Mouse (Mus musculus) heart, embryonic 12.5 days (tissue): ENCODE results near the gene Fv1. TPM values are rescaled to one million over a fixed set of nuclear protein-coding genes. Genes with fewer than 3 reads are reported as not detected.
A peak's percentile ranks its signal among the peaks of the same experiment; 100 is the strongest.
"Not testable (repeated sequence)": the region's sequence is repeated elsewhere in the genome, so short reads cannot be mapped to it uniquely, and the experiment has no call there.

Experiments used
- ATAC-seq: fragments of 200-750 bp; cut with Nextera tagmentation; 2 replicates; pipeline ENCODE4 v1.8.0; 2017; ENCODE audit warnings: moderate TSS enrichment, moderate library complexity; ENCODE audit not compliant: insufficient number of reproducible peaks, low FRiP score
- H3K27ac ChIP-seq: fragments of 300-500 bp; sonication (generic); 2 replicates; pipeline ENCODE4 v1.5.1; 2016; ENCODE audit warnings: mild to moderate bottlenecking, moderate library complexity; ENCODE audit not compliant: poor library complexity, severe bottlenecking
- H3K27me3 ChIP-seq: fragments of 300-500 bp; sonication (generic); replicated peaks from 2 replicates; pipeline ENCODE4 v1.6.1; 2016; ENCODE audit warnings: mild to moderate bottlenecking, moderate library complexity
- H3K36me3 ChIP-seq: fragments of 300-500 bp; sonication (generic); 2 replicates; pipeline ENCODE4 v1.6.1; 2016; ENCODE audit warnings: mild to moderate bottlenecking, moderate library complexity
- H3K4me1 ChIP-seq: fragments of 300-500 bp; sonication (generic); replicated peaks from 2 replicates; pipeline ENCODE4 v1.6.1; 2016; ENCODE audit warnings: mild to moderate bottlenecking
- H3K4me2 ChIP-seq: fragments of 300-500 bp; sonication (generic); 2 replicates; pipeline ENCODE4 v1.6.1; 2016; ENCODE audit warnings: mild to moderate bottlenecking, moderate library complexity
- H3K4me3 ChIP-seq: fragments of 300-500 bp; sonication (generic); 2 replicates; pipeline ENCODE4 v1.5.1; 2016; ENCODE audit warnings: mild to moderate bottlenecking
- H3K9ac ChIP-seq: fragments of 300-500 bp; sonication (generic); 2 replicates; pipeline ENCODE4 v1.6.1; 2016; ENCODE audit warnings: mild to moderate bottlenecking, moderate library complexity
- H3K9me3 ChIP-seq: fragments of 300-500 bp; sonication (generic); replicated peaks from 2 replicates; pipeline ENCODE4 v1.6.1; 2016; ENCODE audit warnings: mild to moderate bottlenecking, moderate library complexity
- WGBS: fragments of 180-500 bp; shearing (Covaris S2); methylation state at CpG from one replicate; pipeline ENCODE4 v1.1.7; 2016; 5-methylcytosine and 5-hydroxymethylcytosine counted together
- polyA plus RNA-seq: library from polyadenylated mRNA; unstranded; fragments of >200 nt; fragmentation: Nextera tagmentation; extraction: Ambion mirVana; gene quantifications from 2 replicates; pipeline ENCODE4 v1.2.1, GENCODE M21; 2016

Fv1 gene
- 9.0 and 9.1 TPM in 2 replicates for polyA plus RNA-seq

DNA sequence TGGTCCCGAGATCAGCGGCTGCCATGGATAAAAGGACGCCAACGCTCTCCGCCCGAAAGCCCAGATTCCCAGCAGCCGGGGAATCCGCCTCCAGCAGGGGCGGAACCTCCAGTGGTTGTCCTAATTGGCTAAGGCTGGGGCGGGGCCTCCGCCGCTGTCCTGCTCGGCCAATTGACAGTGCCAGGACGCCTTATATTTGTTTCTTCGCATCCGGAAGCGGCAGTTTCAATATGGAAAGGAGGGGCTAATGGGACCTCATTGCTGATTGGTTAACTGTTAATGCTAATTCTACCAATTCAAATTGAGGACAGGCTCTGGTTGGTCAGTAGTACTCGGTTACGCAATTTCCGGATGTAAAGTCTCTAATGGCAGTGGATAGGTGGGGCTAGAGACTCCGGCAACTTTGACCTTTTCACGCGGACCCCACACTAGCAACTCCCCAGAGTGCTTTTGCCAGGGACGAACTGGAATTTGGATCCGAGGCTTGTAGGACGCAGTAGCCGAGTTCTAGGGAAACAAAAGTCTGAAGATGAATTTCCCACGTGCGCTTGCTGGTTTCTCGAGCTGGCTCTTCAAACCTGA is at the start of gene Fv1, which contains the start of gene Miip:
Gene Fv1 (plus strand): TSS at position 530 of the 582 bp plus-strand sequence.
Gene Miip (minus strand): TSS at position 367 of the 582 bp plus-strand sequence.
- peak within 1 kb of the TSS; percentile 73 for H3K27ac ChIP-seq
- no peaks in the 10 kb centered on the region for H3K9me3 ChIP-seq
- peak; percentile 98 for ATAC-seq
- H3K4me3 ChIP-seq, result peak within 1 kb of the TSS; percentile 74
- under 1% methylated on average over 30 of the region's 30 CpGs for WGBS
- H3K9ac ChIP-seq, result peak within 1 kb of the TSS; percentile 77
- peaks cover 49% of the 10 kb centered on the region for H3K36me3 ChIP-seq
- H3K27me3 ChIP-seq, result no peaks in the 10 kb centered on the region
- peaks cover 23% of the 10 kb centered on the region for H3K4me1 ChIP-seq
- H3K4me2 ChIP-seq, result peak within 1 kb of the TSS; percentile 84

DNA sequence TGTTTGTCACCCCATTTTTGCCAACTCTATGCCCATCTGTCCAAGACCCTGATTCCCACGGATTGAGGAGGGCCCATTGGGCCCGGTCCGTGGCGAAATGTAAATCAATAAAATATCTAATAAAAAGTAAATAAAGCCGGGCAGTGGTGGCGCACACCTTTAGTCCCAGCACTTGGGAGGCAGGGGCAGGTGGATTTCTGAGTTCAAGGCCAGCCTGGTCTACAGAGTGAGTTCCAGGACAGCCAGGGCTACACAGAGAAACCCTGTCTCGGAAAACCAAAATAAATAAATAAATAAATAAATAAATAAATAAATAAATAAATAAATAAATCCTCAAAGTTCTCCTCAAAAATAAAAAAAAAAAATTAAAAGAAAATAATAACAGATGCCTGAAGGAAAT is 49.1 kb upstream of the Fv1 start:
- H3K9ac ChIP-seq, H3K27ac ChIP-seq, H3K4me1 ChIP-seq, H3K4me3 ChIP-seq, H3K27me3 ChIP-seq, H3K4me2 ChIP-seq: not testable (repeated sequence)
- peak; percentile 6; the same call in 1 of the 2 replicates for ATAC-seq
- WGBS, result 78% methylated on average over 7 of the region's 7 CpGs
- Histone ChIP-seq H3K36me3 (peaks cover 21% of the 10 kb centered on the region), H3K9me3 (peaks cover 41% of the 10 kb centered on the region)

DNA sequence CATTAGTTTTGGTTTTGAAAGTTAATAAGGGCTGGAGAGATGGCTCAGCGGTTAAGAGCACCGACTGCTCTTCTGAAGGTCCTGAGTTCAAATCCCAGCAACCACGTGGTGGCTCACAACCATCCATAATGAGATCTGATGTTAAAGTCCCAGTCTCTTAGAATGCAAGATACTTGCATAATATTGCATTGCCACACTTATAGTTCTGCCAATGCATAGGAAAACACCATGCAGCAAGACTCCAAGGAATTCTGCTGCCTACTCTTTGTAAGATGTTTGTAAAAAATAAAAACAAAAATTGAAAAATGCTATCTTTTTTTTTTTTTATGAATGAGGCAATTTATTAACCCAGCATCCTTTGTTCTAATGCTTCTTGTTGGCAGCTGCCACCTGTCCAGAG is 47.4 kb upstream of the Fv1 start:
- ATAC-seq, H3K4me2 ChIP-seq, H3K9ac ChIP-seq, H3K27ac ChIP-seq, H3K27me3 ChIP-seq, H3K4me1 ChIP-seq, H3K4me3 ChIP-seq: not testable (repeated sequence)
- H3K36me3 ChIP-seq, result peaks cover 37% of the 10 kb centered on the region
- peaks cover 48% of the 10 kb centered on the region for H3K9me3 ChIP-seq
- WGBS, result 81% methylated on average over 3 of the region's 3 CpGs

DNA sequence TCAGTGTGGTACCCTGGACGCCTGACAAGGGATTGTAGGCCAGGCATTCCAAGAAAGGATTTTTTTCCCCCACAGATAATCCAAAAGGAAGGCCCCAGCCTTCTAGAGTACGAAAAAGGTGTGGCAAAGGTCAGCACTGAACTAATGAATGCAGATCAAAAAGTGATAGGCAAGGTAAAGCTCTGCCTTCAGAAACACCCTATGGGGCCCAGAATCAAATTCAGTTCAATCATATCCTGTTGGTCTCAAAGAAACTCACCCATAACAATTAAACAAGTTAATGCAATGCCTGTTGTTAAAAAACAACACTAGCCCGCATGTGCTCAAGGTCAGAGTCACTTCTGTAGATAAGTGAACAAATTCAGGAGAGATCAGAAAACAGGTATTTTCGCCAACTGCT is 44.4 kb upstream of the Fv1 start:
- peaks cover 65% of the 10 kb centered on the region for H3K36me3 ChIP-seq
- 91% methylated on average over 4 of the region's 4 CpGs for WGBS
- H3K4me3 ChIP-seq, result no peak overlapping the region
- no peaks in the 10 kb centered on the region for H3K4me1 ChIP-seq
- H3K4me2 ChIP-seq, result no peak overlapping the region
- no peak overlapping the region for H3K27ac ChIP-seq
- no peaks in the 10 kb centered on the region for H3K27me3 ChIP-seq
- H3K9ac ChIP-seq, result no peak overlapping the region
- H3K9me3 ChIP-seq, result peaks cover 47% of the 10 kb centered on the region
- no peak for ATAC-seq

DNA sequence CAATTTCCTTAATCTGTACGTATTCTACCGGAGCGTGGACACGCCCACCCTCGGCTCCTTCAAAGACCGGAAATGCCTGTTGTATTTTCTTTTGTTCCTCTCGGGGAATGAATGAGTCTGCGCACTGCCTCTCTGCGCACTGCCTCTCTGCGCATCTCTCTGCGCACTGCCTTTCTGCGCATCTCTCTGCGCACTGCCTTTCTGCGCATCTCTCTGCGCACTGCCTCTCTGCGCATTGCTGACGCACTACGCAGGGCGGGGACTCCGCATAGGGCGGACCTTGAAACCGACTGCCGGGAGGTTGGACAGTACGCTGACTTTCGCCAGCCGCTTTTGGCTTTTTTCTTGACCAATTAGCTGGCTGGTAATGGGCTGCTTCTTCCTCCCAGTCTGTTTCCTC is 29.5 kb upstream of the Fv1 start:
- H3K27me3 ChIP-seq, H3K9ac ChIP-seq, H3K4me2 ChIP-seq, H3K4me3 ChIP-seq, H3K4me1 ChIP-seq, H3K27ac ChIP-seq, ATAC-seq: not testable (repeated sequence)
- 97% methylated on average over 18 of the region's 26 CpGs for WGBS
- Histone ChIP-seq H3K9me3 (peaks cover 23% of the 10 kb centered on the region), H3K36me3 (peaks cover 32% of the 10 kb centered on the region)

DNA sequence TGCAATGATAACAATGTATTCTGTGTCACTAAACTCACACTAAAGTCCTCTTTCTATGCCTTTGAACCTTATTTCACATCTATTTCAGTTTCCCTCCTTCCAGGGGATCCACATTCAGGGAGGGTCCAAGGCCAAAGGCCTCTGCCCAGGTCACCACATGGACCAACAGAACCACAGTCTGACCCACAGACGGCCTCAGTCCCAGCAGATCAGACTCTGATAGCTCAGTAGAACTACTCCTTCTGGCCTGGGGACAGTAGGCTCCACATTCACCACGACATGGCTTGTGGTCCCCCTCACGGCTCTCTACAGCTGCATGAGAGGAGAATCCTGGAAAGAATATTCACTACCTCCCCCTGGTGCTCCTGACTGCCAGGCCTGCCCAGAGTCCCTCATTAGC is 25.9 kb upstream of the Fv1 start:
- ATAC-seq, result no peak
- H3K27ac ChIP-seq, result no peak overlapping the region
- H3K27me3 ChIP-seq, result no peaks in the 10 kb centered on the region
- 89% methylated on average over 3 of the region's 3 CpGs for WGBS
- peaks cover 20% of the 10 kb centered on the region for H3K9me3 ChIP-seq
- H3K4me1 ChIP-seq, result peaks cover 5% of the 10 kb centered on the region
- no peak overlapping the region for H3K4me2 ChIP-seq
- H3K9ac ChIP-seq, result no peak overlapping the region
- no peak overlapping the region for H3K4me3 ChIP-seq
- peaks cover 46% of the 10 kb centered on the region for H3K36me3 ChIP-seq

DNA sequence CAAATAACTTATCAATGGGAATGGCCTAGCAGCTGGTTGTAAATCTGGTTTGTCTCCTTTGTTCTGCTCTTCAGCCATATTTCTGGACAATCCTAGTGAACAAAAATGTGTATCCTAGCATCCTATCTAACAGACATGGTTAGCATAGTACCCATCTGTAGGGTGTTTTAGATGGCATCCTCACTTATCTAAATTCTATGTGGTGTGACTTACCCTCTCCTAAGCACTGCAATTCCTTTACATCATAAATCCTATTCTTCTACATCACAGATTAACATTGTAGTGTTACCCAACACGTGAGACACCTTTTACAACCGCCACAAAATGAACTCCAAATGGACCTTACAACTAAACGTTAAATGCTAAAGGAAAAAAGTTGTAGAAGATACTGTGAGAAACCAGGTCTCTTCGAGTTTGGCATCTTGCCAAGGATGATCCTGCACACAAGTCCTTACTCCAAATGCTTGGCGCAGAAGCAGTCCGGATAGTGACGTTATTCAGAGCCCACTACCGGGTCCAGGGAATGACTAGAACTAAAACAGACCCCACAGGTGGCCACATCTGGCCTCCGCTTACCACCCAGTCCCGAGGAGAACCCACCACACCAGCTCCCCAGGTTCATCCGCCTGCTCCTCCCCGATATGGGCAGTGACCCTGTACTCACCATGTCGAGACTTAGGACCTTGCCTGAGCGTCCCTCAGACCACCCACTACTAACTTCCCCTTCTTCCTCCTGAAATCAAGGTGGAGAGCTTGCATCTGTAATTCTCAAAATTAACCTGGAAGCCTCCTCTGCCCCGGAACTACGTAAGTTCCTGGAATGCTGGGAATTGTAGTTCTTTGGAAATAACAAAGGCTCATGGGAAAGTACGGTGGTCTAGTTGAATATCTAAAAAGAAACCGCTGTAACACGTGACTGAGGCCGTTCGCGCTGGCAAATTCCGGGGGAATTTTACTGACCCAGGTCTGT is 20.9 kb upstream of the Fv1 start, which contains the start of gene Zfp933:
Gene Zfp933 (minus strand): TSS at position 753 of the 970 bp plus-strand sequence.
- H3K4me1 ChIP-seq, result peaks cover 8% of the 10 kb centered on the region
- H3K36me3 ChIP-seq, result peaks cover 24% of the 10 kb centered on the region
- peak within 1 kb of the TSS; percentile 84 for H3K4me3 ChIP-seq
- peak within 1 kb of the TSS; percentile 85 for H3K9ac ChIP-seq
- peak within 1 kb of the TSS; percentile 64 for H3K4me2 ChIP-seq
- no peaks in the 10 kb centered on the region for H3K27me3 ChIP-seq
- H3K9me3 ChIP-seq, result 0 out of 2 replicates have a peak, but pooled peaks cover 9% of the 10 kb centered on the region
- H3K27ac ChIP-seq, result 0 out of 2 replicates have a peak within 1 kb of the TSS, but pooled peaks have one; percentile 3
- WGBS, result 2% methylated on average over 23 of the region's 23 CpGs
- ATAC-seq, result peak; percentile 92

DNA sequence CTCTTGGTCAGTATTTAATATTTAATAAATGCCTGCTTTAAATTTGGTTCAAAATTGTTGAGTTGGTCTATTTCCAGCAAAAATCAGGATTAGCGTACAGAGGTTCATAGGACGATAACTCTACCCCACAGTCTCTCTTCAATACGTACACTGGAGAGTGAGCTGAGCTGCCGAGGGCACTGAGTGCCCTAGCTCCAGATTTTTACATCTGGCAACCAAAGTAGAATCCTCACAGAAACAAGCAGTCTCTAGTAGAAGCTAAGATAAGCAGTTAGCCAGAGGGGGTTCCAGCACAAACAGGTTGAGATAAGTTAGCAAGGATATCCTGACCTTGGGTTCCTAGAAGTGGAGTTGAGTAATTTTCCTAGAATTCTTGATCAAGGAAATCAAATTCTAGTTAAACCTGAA is 20.2 kb upstream of the Fv1 start:
- Histone ChIP-seq H3K27ac (0 out of 2 replicates have a peak overlapping the region, but pooled peaks have one; percentile 3), H3K9me3 (0 out of 2 replicates have a peak, but pooled peaks cover 2% of the 10 kb centered on the region), H3K27me3 (no peaks in the 10 kb centered on the region), H3K36me3 (peaks cover 17% of the 10 kb centered on the region), H3K4me3 (peak overlapping the region; percentile 84), H3K4me2 (peak overlapping the region; percentile 64), H3K4me1 (peaks cover 8% of the 10 kb centered on the region), H3K9ac (peak overlapping the region; percentile 39)
- peak; percentile 34 for ATAC-seq
- WGBS, result 6% methylated on average over 4 of the region's 4 CpGs

DNA sequence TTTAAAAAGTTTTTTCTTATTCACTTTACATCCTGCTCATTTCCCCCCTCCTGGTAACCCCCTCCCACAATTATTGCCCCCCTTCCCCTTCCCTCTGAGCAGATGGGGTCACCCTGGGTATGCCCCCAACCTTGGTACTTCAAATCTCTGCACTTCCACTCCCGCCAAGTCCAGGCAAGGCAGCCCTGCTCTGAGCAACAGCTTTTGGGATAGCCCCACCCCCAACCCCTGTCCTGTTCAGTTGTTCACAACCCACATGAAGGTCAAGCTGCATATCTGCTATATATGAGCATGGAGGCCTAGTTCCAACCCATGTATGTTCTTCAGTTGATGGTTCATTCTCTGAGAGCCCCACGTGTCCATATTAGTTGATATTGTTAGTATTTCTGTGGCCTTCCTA is 18.0 kb upstream of the Fv1 start:
- ATAC-seq, result no peak
- Histone ChIP-seq H3K9ac (no peak overlapping the region), H3K27ac (no peak overlapping the region), H3K4me1 (peaks cover 8% of the 10 kb centered on the region), H3K36me3 (peaks cover under 1% of the 10 kb centered on the region; the same call in 1 of the 2 replicates), H3K4me2 (no peak overlapping the region), H3K4me3 (no peak overlapping the region), H3K27me3 (no peaks in the 10 kb centered on the region), H3K9me3 (no peaks in the 10 kb centered on the region)
- 67% methylated on average over 2 of the region's 2 CpGs for WGBS

DNA sequence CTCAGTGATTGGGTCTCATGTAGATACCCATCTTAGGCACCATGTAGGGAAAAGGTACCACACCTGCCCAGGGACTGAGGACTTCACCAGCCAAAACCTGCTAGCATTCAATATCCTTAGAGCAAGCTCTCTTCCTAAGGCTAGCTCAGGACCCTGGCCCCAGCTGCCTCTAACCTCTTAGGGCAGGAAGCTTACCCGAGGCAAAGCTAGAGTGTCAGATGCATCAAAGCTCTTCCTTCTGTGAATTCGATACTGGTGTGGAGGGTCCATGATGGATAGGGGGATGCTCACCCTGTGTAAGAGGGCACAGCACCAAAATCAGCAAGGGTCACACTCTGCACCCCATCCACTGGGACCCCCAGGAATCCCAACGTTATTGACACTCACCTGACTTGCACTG is 6.7 kb upstream of the Fv1 start:
- H3K4me1 ChIP-seq, result 0 out of 2 replicates have a peak, but pooled peaks cover under 1% of the 10 kb centered on the region
- H3K9me3 ChIP-seq, result no peaks in the 10 kb centered on the region
- ATAC-seq, result no peak
- peaks cover 59% of the 10 kb centered on the region for H3K36me3 ChIP-seq
- no peak overlapping the region for H3K27ac ChIP-seq
- no peak overlapping the region for H3K9ac ChIP-seq
- WGBS, result 92% methylated on average over 3 of the region's 3 CpGs
- no peak overlapping the region for H3K4me3 ChIP-seq
- H3K27me3 ChIP-seq, result no peaks in the 10 kb centered on the region
- H3K4me2 ChIP-seq, result no peak overlapping the region

DNA sequence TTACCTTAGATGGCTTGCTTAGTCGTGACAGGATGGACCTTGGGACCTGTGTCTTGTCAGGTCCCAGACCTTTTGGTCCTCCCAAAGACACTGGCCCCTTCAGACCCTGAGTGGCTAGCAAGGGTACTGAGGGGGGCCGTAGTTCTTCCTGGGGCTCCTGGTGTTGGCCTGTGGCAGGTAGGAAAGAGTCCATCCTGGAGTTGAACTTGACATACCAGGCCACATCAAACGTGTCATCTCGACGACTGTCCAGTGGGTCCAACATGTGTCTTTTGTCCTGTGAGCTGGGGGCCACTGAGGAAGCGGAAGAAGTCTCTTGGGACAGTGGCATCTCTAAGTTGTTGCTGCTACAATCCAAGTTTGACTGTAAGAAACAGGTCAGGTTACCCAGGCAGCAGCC is 3.1 kb upstream of the Fv1 start:
- no peaks in the 10 kb centered on the region for H3K9me3 ChIP-seq
- H3K36me3 ChIP-seq, result peaks cover 53% of the 10 kb centered on the region
- peaks cover 23% of the 10 kb centered on the region for H3K4me1 ChIP-seq
- 89% methylated on average over 6 of the region's 6 CpGs for WGBS
- H3K4me3 ChIP-seq, result no peak overlapping the region
- H3K9ac ChIP-seq, result no peak overlapping the region
- no peak overlapping the region for H3K4me2 ChIP-seq
- no peak overlapping the region for H3K27ac ChIP-seq
- no peaks in the 10 kb centered on the region for H3K27me3 ChIP-seq
- no peak for ATAC-seq
